8 mouse cellular contexts compared by ENCODE assay signal in the genomic region with DNA sequence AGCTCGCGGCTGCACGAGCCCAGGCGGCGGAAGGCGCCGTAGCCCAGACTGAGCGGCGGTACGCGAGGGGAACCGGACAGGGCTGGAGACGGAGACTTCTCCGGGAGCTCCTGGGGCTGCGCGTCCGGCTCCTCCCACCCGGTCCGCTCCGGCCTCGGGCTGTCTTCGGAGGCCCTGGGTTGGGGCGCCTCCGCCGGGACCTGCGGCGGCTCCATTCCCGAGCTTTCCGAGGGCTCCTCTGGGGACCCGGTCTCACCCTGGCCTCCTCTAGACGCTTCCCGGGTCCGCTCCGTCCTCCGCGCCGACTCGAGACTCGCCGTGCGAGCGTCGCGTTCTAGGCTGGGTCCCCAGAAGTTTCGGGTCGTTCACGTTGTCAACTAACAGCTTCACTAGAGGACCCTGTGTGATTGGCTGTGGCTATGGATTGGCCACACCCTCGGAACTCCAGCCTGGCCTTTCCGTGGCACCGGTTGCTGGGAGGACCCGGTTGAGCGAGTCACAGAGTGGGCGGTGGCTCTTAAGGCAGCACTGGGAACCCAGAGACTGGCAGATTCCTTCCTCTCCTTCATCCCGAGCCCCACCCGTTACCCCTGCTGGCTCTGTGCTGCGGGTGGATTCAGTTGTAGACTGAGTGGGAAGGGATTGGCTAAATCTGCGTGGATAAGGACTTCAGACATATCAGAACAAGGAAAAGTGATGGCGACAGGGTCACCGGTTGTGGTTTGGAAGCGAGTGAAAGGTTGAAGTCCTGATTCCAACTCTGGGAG. TPM values are rescaled to one million over a fixed set of nuclear protein-coding genes. Genes with fewer than 3 reads are reported as not detected.
A peak's percentile ranks its signal among the peaks of the same experiment; 100 is the strongest.
DNase-seq lines count a peak whose midpoint lies in the region; ATAC-seq and TF ChIP-seq lines count a peak whose summit lies in the region.

A gene (minus strand): TSS at position 391 of the 767 bp plus-strand sequence.

- peak; percentile 75 for ATAC-seq in hindbrain, embryonic 16.5 days
- ATAC-seq in liver, embryonic 11.5 days (replicated peaks; ENCODE audit: low FRiP score), result peak; percentile 72
- peak; percentile 79 for ATAC-seq in midbrain, embryonic 16.5 days

- no peaks in the 10 kb centered on the region for H3K9me3 ChIP-seq in hindbrain, embryonic 16.5 days (ENCODE audit: control insufficient read depth, low read length)
- no peaks in the 10 kb centered on the region for H3K9me3 ChIP-seq in liver, embryonic 11.5 days (ENCODE audit: control insufficient read depth, low read length)
- H3K9me3 ChIP-seq in midbrain, embryonic 16.5 days (replicated peaks; ENCODE audit: control insufficient read depth, low read length, poor library complexity, severe bottlenecking), result no peaks in the 10 kb centered on the region

- no peak for TF ChIP-seq CTCF in left cerebral cortex, adult 2 months (IDR thresholded peaks at IDR 0.05)

- peak within 1 kb of the TSS; percentile 95 for H3K4me2 ChIP-seq in hindbrain, embryonic 16.5 days (ENCODE audit: low read length)
- peak within 1 kb of the TSS; percentile 98 for H3K4me2 ChIP-seq in liver, embryonic 11.5 days
- peak within 1 kb of the TSS; percentile 97 for H3K4me2 ChIP-seq in midbrain, embryonic 16.5 days (ENCODE audit: low read length)

- 2% methylated on average over 47 of the region's 60 CpGs for WGBS in hindbrain, embryonic 16.5 days
- WGBS in liver, embryonic 11.5 days, result 2% methylated on average over 60 of the region's 60 CpGs
- 1% methylated on average over 47 of the region's 60 CpGs for WGBS in midbrain, embryonic 16.5 days

- peaks cover 24% of the 10 kb centered on the region for H3K27me3 ChIP-seq in hindbrain, embryonic 16.5 days (replicated peaks; ENCODE audit: control insufficient read depth, insufficient read depth, low read length)
- peaks cover 82% of the 10 kb centered on the region for H3K27me3 ChIP-seq in liver, embryonic 11.5 days (replicated peaks; ENCODE audit: control insufficient read depth, insufficient read depth, low read length)
- H3K27me3 ChIP-seq in midbrain, embryonic 16.5 days (ENCODE audit: control insufficient read depth, insufficient read depth, low read depth, low read length), result peaks cover 50% of the 10 kb centered on the region

- no peak for DNase-seq in left cerebral cortex, adult 2 months (ENCODE audit: extremely low spot score in 1 of 2, low spot score in 2 of 2)
- no peak for DNase-seq in left cerebral cortex, adult 18-20 months (ENCODE audit: low spot score in 2 of 2)
- peak; percentile 66 to 69 for DNase-seq in cerebellum, postnatal 10 days
- DNase-seq in gastrocnemius, postnatal 10 days, result peak; percentile 54
- DNase-seq in liver, embryonic 11.5 days (ENCODE audit: low spot score), result peak; percentile 51
- peak; percentile 65 for DNase-seq in testis, postnatal 14 days (ENCODE audit: low spot score)

- peak within 1 kb of the TSS; percentile 52 for H3K4me3 ChIP-seq in left cerebral cortex, adult 2 months
- H3K4me3 ChIP-seq in hindbrain, embryonic 16.5 days (ENCODE audit: low read length), result peak within 1 kb of the TSS; percentile 58
- peak within 1 kb of the TSS; percentile 61 for H3K4me3 ChIP-seq in liver, embryonic 11.5 days (ENCODE audit: low read depth, low read length)
- peak within 1 kb of the TSS; percentile 63 for H3K4me3 ChIP-seq in midbrain, embryonic 16.5 days (ENCODE audit: low read depth, low read length)

- H3K9ac ChIP-seq in hindbrain, embryonic 16.5 days (ENCODE audit: low read depth, low read length), result peak within 1 kb of the TSS; percentile 64
- peak within 1 kb of the TSS; percentile 37 for H3K9ac ChIP-seq in liver, embryonic 11.5 days (ENCODE audit: low read depth, low read length)
- H3K9ac ChIP-seq in midbrain, embryonic 16.5 days (ENCODE audit: low read depth, low read length), result peak within 1 kb of the TSS; percentile 47

- intact Hi-C loops in left cerebral cortex, adult 2 months (cut with DNase I), result no loop called here

- H3K27ac ChIP-seq in left cerebral cortex, adult 2 months, result no peak within 1 kb of the TSS
- H3K27ac ChIP-seq in hindbrain, embryonic 16.5 days (ENCODE audit: low read depth, low read length), result no peak within 1 kb of the TSS
- no peak within 1 kb of the TSS for H3K27ac ChIP-seq in liver, embryonic 11.5 days (ENCODE audit: low read depth, low read length)
- H3K27ac ChIP-seq in midbrain, embryonic 16.5 days (ENCODE audit: low read length), result no peak within 1 kb of the TSS

- H3K36me3 ChIP-seq in hindbrain, embryonic 16.5 days (ENCODE audit: control insufficient read depth, insufficient read depth, low read length), result no peaks in the 10 kb centered on the region
- no peaks in the 10 kb centered on the region for H3K36me3 ChIP-seq in liver, embryonic 11.5 days (ENCODE audit: control insufficient read depth, insufficient read depth, low read length)
- H3K36me3 ChIP-seq in midbrain, embryonic 16.5 days (ENCODE audit: control insufficient read depth, insufficient read depth, low read length), result no peaks in the 10 kb centered on the region

- H3K4me1 ChIP-seq in hindbrain, embryonic 16.5 days (ENCODE audit: control insufficient read depth, insufficient read depth, low read depth, low read length), result peaks cover 16% of the 10 kb centered on the region
- H3K4me1 ChIP-seq in liver, embryonic 11.5 days (replicated peaks; ENCODE audit: control insufficient read depth, insufficient read depth, low read length), result peaks cover 13% of the 10 kb centered on the region
- peaks cover 15% of the 10 kb centered on the region for H3K4me1 ChIP-seq in midbrain, embryonic 16.5 days (ENCODE audit: control insufficient read depth, insufficient read depth, low read length)

RNA-seq across cellular contexts. Expression of the gene that starts here (rescaled TPM):
- 1 to 10 TPM in 1 of 2 experiments, under 1 TPM in 1; 0.70 to 1.1 TPM for total RNA-seq in left cerebral cortex, adult 2 months (2021)
- 1 to 10 TPM in 1 of 2 experiments, under 1 TPM in 1; 0.30 to 1.0 TPM for total RNA-seq in left cerebral cortex, adult 18-20 months (2021)
- total RNA-seq in gastrocnemius, postnatal 10 days (2021), result under 1 TPM; 0.14 to 0.54 TPM
- polyA plus RNA-seq in hindbrain, embryonic 16.5 days (2015; fragmentation: Nextera tagmentation; extraction: Ambion mirVana), result 0.15 and 0.21 TPM in 2 replicates
- polyA plus RNA-seq in liver, embryonic 11.5 days (2014; fragmentation: Nextera tagmentation; extraction: Ambion mirVana), result 0.05 and 0.12 TPM in 2 replicates
- not detected in 2 replicates for polyA plus RNA-seq in midbrain, embryonic 16.5 days (2015; fragmentation: Nextera tagmentation; extraction: Ambion mirVana)

Comparison
In these comparisons a context has a peak if more than half of its experiments do, and no peak if none do; other contexts are left out.
1. Peak in DNase-seq in gastrocnemius, postnatal 10 days; RNA of the gene not detected or under 1 TPM.
2. Peak in ATAC-seq, H3K4me3 ChIP-seq, H3K9ac ChIP-seq and H3K4me2 ChIP-seq in hindbrain, embryonic 16.5 days; RNA of the gene not detected or under 1 TPM.
3. Peak in DNase-seq, ATAC-seq, H3K4me3 ChIP-seq, H3K9ac ChIP-seq and H3K4me2 ChIP-seq in liver, embryonic 11.5 days; RNA of the gene not detected or under 1 TPM.
4. Peak in ATAC-seq, H3K4me3 ChIP-seq, H3K9ac ChIP-seq and H3K4me2 ChIP-seq in midbrain, embryonic 16.5 days; RNA of the gene not detected or under 1 TPM.
5. DNase-seq: peak in cerebellum, postnatal 10 days (2 of 2) and testis, postnatal 14 days (single experiment); none in left cerebral cortex, adult 2 months (0 of 2) and left cerebral cortex, adult 18-20 months (0 of 2).
6. Peak in every context shown above with its lines, with median percentiles within 50 percentile points of each other: H3K4me3 ChIP-seq, ATAC-seq, H3K4me2 ChIP-seq and H3K9ac ChIP-seq.